8 mouse cellular contexts compared by ENCODE assay signal in genomic region chr2:164909542-164909941, GRCm38 (mm10). TPM values are rescaled to one million over a fixed set of nuclear protein-coding genes. Genes with fewer than 3 reads are reported as not detected.
DNase-seq lines count a peak whose midpoint lies in the region; ATAC-seq lines count a peak whose summit lies in the region.

No protein-coding gene starts in this region.

- H3K9ac ChIP-seq in heart, embryonic 16.5 days (ENCODE audit: low read length), result peak overlapping the region; percentile 98

- DNase-seq in gastrocnemius, adult 18-20 months (ENCODE audit: low spot score), result peak; percentile 53
- no peak for DNase-seq in gastrocnemius, postnatal 36 days
- peak; percentile 27 for DNase-seq in c-Kit-positive CD71-positive TER-119-positive erythroid progenitor cells, embryonic 14.5 days (ENCODE audit: low spot score)
- DNase-seq in kidney, postnatal 25 days, result peak; percentile 63 to 76
- DNase-seq in frontal cortex, postnatal 10 days (ENCODE audit: low spot score in 2 of 2), result no peak
- no peak for DNase-seq in ovary, postnatal 10 days (ENCODE audit: low spot score)

- peak overlapping the region; percentile 96 for H3K4me3 ChIP-seq in heart, embryonic 16.5 days (ENCODE audit: low read length)
- H3K4me3 ChIP-seq in megakaryocyte, embryonic 14.5 days (replicated peaks), result peak overlapping the region; percentile 95

- peak overlapping the region; percentile 90 for H3K4me2 ChIP-seq in heart, embryonic 16.5 days (ENCODE audit: low read depth, low read length)

- H3K27ac ChIP-seq in heart, embryonic 16.5 days (ENCODE audit: low read length), result no peak overlapping the region

- ATAC-seq in heart, embryonic 16.5 days (replicated peaks; ENCODE audit: extremely low read depth, insufficient read depth, low FRiP score), result no peak

- no peaks in the 10 kb centered on the region for H3K27me3 ChIP-seq in heart, embryonic 16.5 days (ENCODE audit: control insufficient read depth, insufficient read depth, low read length)
- H3K27me3 ChIP-seq in megakaryocyte, embryonic 14.5 days (replicated peaks), result no peaks in the 10 kb centered on the region

- 73% methylated on average over 1 of the region's 1 CpGs for WGBS in heart, embryonic 16.5 days

- H3K4me1 ChIP-seq in heart, embryonic 16.5 days (ENCODE audit: control insufficient read depth, insufficient read depth, low read length), result peaks cover 26% of the 10 kb centered on the region
- peaks cover 59% of the 10 kb centered on the region for H3K4me1 ChIP-seq in megakaryocyte, embryonic 14.5 days

- peaks cover 43% of the 10 kb centered on the region for H3K36me3 ChIP-seq in heart, embryonic 16.5 days (ENCODE audit: control insufficient read depth, insufficient read depth)
- H3K36me3 ChIP-seq in megakaryocyte, embryonic 14.5 days (replicated peaks; ENCODE audit: low read length), result peaks cover 56% of the 10 kb centered on the region

- intact Hi-C loops in gastrocnemius, postnatal 36 days (cut with DNase I), result loop anchor here (10.0 kb wide), 1 partner anchor 75 kb away; the partner anchor contains the start of genes Ctsa and Neurl2

- H3K9me3 ChIP-seq in heart, embryonic 16.5 days (replicated peaks; ENCODE audit: control insufficient read depth, low read length), result peaks cover 6% of the 10 kb centered on the region
- H3K9me3 ChIP-seq in megakaryocyte, embryonic 14.5 days, result peaks cover 13% of the 10 kb centered on the region

RNA-seq across cellular contexts. Expression of gene Zfp335, which starts 2.0 kb away (rescaled TPM):
- total RNA-seq in gastrocnemius, adult 18-20 months (2021), result 1 to 10 TPM; 7.4 to 8.4 TPM
- 1 to 10 TPM; 8.8 to 9.3 TPM for total RNA-seq in gastrocnemius, postnatal 36 days (2021)
- polyA plus RNA-seq in heart, embryonic 16.5 days (2015; fragmentation: Nextera tagmentation; extraction: Ambion mirVana), result 9.2 and 9.5 TPM in 2 replicates
- 21.8 and 45.9 TPM in 2 replicates for polyA plus RNA-seq in megakaryocyte, embryonic 14.5 days (2012; ENCODE audit: insufficient read depth, low replicate concordance)

RNA-seq across cellular contexts. Expression of gene Pcif1, which starts 30.4 kb away (rescaled TPM):
- total RNA-seq in gastrocnemius, adult 18-20 months (2021), result 10 to 100 TPM; 26.3 to 28.6 TPM
- 10 to 100 TPM; 23.8 to 26.9 TPM for total RNA-seq in gastrocnemius, postnatal 36 days (2021)
- 53.4 and 54.5 TPM in 2 replicates for polyA plus RNA-seq in heart, embryonic 16.5 days (2015; fragmentation: Nextera tagmentation; extraction: Ambion mirVana)
- 120 and 158 TPM in 2 replicates for polyA plus RNA-seq in megakaryocyte, embryonic 14.5 days (2012; ENCODE audit: insufficient read depth, low replicate concordance)

RNA-seq across cellular contexts. Expression of gene Mmp9, which starts 31.0 kb away (rescaled TPM):
- total RNA-seq in gastrocnemius, adult 18-20 months (2021), result under 1 TPM; 0.43 to 0.85 TPM
- under 1 TPM; 0.38 to 0.62 TPM for total RNA-seq in gastrocnemius, postnatal 36 days (2021)
- polyA plus RNA-seq in heart, embryonic 16.5 days (2015; fragmentation: Nextera tagmentation; extraction: Ambion mirVana), result 3.8 and 9.7 TPM in 2 replicates
- 2.4 TPM in 1 of 2 replicates, not detected in the other for polyA plus RNA-seq in megakaryocyte, embryonic 14.5 days (2012; ENCODE audit: insufficient read depth, low replicate concordance)

RNA-seq across cellular contexts. Expression of gene Slc12a5, which starts 51.1 kb away (rescaled TPM):
- under 1 TPM; 0.40 to 0.55 TPM for total RNA-seq in gastrocnemius, adult 18-20 months (2021)
- total RNA-seq in gastrocnemius, postnatal 36 days (2021), result under 1 TPM; 0.25 to 0.36 TPM
- 0.21 and 0.68 TPM in 2 replicates for polyA plus RNA-seq in heart, embryonic 16.5 days (2015; fragmentation: Nextera tagmentation; extraction: Ambion mirVana)
- polyA plus RNA-seq in megakaryocyte, embryonic 14.5 days (2012; ENCODE audit: insufficient read depth, low replicate concordance), result 0.47 and 0.89 TPM in 2 replicates

RNA-seq across cellular contexts. Expression of gene Pltp, which starts 52.0 kb away (rescaled TPM):
- 10 to 100 TPM; 12.5 to 21.8 TPM for total RNA-seq in gastrocnemius, adult 18-20 months (2021)
- total RNA-seq in gastrocnemius, postnatal 36 days (2021), result 10 to 100 TPM; 15.3 to 15.7 TPM
- 52.0 and 67.2 TPM in 2 replicates for polyA plus RNA-seq in heart, embryonic 16.5 days (2015; fragmentation: Nextera tagmentation; extraction: Ambion mirVana)
- 15.1 and 146 TPM in 2 replicates for polyA plus RNA-seq in megakaryocyte, embryonic 14.5 days (2012; ENCODE audit: insufficient read depth, low replicate concordance)

Comparison
In these comparisons a context has a peak if more than half of its experiments do, and no peak if none do; other contexts are left out.
1. DNase-seq: peak in gastrocnemius, adult 18-20 months (single experiment), c-Kit-positive CD71-positive TER-119-positive erythroid progenitor cells, embryonic 14.5 days (single experiment) and kidney, postnatal 25 days (2 of 2); none in gastrocnemius, postnatal 36 days (0 of 2), frontal cortex, postnatal 10 days (0 of 2) and ovary, postnatal 10 days (single experiment).